Mouse (Mus musculus) ovary, postnatal 10 days (tissue): ENCODE data around the gene Apol7a.
"Not testable (repeated sequence)": the region's sequence is repeated elsewhere in the genome, so short reads cannot be mapped to it uniquely, and the experiment has no call there.

ENCODE experiments used
- DNase-seq: peaks from one replicate; pipeline ENCODE4 v3.0.0; 2022; ENCODE audit warnings: low spot score

Gene Apol7a

GRCm38 (mm10) chr15:77399027-77399426 is at the start of gene Apol7a:
TSS of gene Apol7a (minus strand) at chr15:77399110.
- DNase-seq, result not testable (repeated sequence)

DNA sequence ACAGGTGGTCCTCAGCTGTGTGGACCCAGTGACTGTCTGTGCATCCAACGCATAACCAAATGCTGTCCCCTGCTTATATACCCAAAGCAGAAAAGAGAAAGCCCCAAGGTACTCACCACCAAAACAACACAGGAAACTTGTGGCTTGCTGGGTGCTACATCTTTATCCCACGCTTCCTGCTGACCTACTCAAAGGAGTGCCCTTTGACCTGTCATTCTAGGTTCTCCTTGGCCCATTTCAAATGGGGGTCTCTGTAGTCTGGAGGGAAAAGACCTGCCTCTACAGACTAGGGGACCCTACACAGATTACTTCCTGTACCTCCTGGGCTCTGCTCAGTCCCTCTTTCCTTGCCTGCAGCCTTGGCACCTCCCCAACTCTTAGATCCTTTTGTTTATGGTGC is 48.5 kb upstream of the Apol7a start, which contains the start of gene Apol7b:
Gene Apol7b, minus strand, starts transcription at position 101 of the 400 bp plus-strand sequence.
- not testable (repeated sequence) for DNase-seq

DNA sequence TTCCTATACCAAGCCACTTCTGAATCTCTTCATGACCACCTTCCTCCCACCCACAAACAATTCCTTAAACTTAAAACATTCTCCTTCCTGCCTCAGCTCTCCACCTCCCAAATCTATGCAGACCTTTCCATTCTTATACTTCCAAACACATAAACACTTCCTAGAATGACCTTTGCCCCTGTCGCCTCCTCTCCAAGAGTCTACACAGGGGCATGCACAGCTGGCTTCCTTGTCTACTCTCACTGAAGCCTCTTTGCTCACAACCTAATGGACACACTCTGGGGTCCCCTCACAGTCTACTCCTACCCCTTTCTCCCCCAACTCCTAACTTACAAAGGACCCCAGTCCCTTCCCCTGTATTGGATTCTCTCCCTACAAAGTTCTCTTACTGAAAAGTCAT is 46.8 kb upstream of the Apol7a start:
- not testable (repeated sequence) for DNase-seq

DNA sequence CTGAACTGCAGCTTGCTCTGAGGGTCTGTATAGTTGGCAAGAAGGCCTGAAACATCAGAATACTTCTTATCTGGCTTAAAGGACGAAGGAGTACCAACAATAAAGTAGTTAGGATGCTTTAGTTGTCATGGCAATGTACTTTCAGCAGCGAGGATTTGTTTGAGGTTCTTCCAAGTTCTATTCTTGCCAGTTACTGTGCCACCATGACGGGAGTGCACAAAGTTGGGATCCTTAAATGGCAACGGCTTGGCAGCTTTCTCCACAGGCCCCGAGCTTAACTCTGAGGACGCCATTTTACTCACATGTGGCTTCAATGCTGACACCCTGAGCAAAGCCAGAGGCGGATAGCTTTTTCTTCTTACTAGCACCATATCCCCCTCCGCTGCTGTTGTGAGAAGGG is 45.8 kb upstream of the Apol7a start:
- DNase-seq, result not testable (repeated sequence)

DNA sequence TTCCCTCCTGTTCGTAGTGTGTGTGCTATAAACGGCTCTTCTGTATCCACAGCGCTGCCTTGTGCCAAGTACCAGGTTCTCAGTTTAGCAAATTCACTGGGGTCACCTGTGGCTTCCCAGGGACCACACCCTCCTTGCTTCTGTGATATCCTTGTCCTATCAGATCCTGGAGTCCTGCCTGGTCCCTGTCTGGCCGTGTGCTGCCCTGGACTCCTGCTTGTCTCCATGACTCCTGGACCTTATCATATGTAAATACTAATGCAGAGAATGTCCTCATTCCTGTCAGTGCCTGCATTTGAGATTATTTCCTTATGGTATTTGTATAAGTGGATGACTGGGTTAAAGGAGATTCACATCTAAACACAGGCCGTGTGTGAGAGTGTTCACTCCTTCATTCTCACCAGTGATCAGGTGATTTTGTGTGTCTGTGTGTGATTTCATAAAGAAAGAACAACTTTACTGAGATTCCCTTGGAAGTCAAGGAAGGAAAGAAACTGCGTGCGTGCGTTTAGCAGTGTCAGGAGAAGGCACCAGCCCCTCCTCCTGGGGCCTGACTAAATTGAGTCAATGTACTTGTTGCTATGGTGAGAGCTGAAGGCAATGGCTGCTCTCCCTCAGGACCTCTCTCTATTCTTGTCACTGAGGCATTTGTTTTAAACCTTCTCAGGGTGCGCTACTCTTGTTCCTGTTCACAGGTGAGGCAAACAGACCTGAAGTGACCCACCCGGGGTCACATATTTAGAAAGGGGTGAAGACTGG is 30.0 kb upstream of the Apol7a start:
- DNase-seq, result not testable (repeated sequence)

GRCm38 (mm10) chr15:77422925-77423324 is 24.0 kb upstream of the Apol7a start:
- not testable (repeated sequence) for DNase-seq

GRCm38 (mm10) chr15:77419657-77420056 is 20.7 kb upstream of the Apol7a start:
- not testable (repeated sequence) for DNase-seq

GRCm38 (mm10) chr15:77416655-77417333 is 17.9 kb upstream of the Apol7a start:
- not testable (repeated sequence) for DNase-seq

DNA sequence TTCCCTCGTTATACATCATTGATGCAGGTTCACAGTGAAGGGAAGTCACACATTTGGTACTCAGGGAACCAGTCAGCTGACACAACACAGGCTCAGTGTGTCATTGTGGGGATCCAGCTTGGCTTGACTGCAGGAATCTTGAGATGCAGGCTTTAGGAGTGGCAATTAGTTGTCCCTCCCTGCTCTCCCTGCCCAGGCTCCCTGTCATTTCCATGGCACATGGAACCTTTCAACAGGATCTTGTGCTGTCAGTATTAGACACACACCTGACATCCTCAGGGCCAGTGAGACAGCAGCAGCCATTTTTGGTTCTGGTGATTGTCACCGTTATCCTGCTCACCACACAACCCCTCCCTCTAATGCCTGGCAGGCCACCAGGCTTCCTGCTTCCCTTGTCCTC is 16.7 kb upstream of the Apol7a start:
- not testable (repeated sequence) for DNase-seq

- DNase-seq, result not testable (repeated sequence)
Measured at GRCm38 (mm10) chr15:77412695-77413094, 13.8 kb upstream of the Apol7a start.

DNA sequence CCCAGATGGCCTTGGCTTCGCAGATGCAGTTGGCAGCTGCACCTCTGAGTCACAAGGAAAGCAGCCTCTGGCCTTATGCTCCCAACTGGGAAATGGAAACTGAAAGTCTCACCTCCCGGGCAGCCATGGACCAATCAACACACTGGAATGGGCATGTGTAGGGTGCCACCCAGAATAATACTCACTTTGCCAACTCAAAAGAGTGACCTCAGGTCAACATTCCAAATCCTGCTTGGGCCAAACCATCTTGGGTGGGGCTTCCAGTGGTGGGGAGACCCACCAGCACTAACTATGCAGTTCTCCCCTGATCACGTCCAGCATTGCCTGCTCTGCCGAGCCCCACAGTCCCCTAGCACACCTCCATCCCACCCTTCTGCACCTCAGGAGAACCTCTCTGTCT is 12.1 kb upstream of the Apol7a start, which contains the start of gene Apol9a:
Gene Apol9a, minus strand, starts transcription at position 101 of the 400 bp plus-strand sequence.
- DNase-seq, result not testable (repeated sequence)

DNA sequence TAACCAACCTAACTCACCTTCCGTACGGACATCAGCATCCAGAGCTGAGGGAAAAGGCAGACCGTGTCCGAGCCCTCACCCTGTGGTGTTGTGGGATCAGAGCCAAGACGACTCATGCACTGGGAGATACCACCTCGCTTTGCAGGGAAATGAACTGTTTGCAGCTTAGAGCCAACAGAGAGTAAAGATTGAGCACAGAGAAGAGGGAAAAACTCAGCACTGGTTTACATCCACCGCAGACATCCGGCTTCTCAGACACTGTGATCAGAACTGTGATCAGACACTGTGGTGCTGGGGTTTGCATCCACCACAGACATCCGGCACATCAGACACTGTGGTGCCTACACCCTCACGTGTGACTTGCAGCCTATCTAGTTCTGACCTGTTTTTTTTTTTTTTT is 7.5 kb upstream of the Apol7a start:
- not testable (repeated sequence) for DNase-seq

- not testable (repeated sequence) for DNase-seq
Measured at GRCm38 (mm10) chr15:77397450-77398132, 1.3 kb downstream of the Apol7a start.

DNA sequence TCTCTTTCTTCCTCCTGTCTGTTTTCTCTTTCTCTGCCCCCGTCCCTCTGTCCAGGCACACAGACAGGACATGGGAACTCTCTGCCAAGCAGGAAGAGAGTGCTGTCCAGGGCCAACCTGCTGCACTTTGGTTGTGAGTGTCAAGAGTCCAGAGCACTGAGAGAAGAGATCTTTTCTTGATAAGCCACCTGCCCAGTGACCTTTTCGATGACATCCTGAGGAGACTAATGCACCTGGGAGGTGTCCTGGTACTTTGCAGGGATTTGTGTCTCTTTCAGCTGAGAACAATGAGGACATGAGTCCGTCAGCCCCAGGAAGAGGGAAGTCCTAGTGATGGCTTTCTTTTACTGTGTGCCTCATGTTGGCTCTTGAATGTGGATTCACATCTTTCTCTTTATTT is 5.1 kb downstream of the Apol7a start:
- not testable (repeated sequence) for DNase-seq

- DNase-seq, result no peak
Measured at GRCm38 (mm10) chr15:77387462-77387861, 11.4 kb downstream of the Apol7a start.

DNA sequence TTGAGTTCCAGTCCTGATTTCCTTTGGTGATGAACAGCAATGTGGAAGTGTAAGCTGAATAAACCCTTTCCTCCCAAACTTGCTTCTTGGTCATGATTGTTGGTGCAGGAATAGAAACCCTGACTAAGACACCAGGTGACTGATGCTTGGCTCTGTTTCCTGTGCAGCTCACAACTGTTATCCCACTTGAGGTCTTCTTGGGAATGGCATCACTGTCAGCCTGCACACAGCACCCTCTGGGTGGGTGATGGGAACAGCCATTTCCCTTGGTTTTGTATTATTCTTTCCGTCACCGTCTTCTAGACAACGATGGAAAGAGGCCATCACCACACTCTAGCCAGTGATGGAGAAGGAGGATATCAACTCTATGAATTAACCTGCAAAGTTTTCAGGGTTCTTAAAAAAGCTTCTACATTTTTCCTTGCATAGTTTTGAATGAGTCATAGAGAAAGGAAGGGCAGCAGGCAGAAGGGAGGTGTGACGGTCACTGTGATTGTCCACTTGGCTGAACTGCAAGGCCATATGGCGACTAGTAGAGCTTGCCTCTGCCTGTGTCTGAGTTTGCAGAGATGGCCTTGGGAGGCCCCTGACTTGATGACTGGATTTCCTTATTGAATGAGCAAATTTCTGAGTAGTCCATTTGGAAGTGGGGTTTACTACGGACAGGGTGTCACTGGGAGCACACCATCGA is 14.4 kb downstream of the Apol7a start:
- no peak for DNase-seq

DNA sequence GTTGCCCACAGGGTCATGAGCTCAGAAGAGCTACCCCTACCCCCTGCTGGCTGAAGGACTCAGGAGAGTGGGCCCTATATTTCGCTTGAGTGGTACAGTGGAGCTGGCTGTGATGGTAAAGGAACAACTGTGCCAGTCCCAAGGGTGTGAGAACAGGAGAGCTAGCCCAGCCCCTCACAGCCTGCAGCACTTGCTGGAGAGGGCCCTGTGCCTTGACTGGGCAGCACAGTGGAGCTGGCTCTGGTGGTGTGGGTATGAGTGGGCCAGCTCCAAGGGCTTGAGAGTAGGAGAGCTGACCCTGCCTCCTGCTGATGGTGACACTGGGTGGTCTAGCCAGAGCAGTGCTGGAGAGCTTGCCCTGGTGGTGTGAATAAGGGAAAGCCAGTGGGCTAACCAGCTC is 16.0 kb downstream of the Apol7a start:
- no peak for DNase-seq

- no peak for DNase-seq
Measured at GRCm38 (mm10) chr15:77382271-77382850, 16.5 kb downstream of the Apol7a start.

DNA sequence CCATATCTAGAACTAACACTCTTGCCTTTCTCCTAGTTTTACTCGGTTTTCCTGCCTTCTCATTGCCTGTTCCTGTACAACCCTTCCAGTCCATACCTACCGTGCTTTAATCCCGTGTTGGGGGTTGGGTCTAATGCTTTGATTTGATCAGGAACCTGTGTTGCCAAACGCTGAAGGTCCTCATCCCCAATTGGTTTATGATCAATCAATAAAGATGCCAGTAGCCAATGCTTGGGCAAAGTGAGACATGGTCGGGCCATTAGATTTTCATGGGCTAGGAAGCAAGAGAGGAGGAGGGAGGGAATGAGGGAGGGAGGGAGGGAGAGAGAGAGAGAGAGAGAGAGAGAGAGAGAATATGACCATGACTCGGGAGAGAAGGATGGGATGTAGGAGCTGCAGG is 17.4 kb downstream of the Apol7a start:
- DNase-seq, result no peak

- no peak for DNase-seq
Measured at GRCm38 (mm10) chr15:77379921-77380320, 19.0 kb downstream of the Apol7a start.

DNA sequence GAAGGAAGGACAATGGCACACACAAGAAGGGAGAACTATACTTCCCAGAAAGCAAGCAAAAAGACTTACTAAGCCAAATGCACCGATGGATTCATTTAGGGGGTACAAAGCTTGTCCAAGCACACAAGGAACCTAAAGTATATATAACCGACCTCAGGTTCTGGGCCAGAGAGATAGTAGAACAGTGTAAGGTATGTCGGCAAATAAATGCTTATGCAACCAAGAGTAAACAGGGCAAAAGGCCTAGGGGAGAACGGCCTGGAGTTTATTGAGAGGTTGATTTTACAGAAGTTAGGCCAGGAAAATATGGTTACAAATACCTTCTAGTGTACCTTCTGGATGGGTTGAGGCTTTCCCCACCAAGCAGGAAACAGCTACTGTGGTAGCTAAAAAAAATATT is 21.5 kb downstream of the Apol7a start:
- DNase-seq, result no peak

DNA sequence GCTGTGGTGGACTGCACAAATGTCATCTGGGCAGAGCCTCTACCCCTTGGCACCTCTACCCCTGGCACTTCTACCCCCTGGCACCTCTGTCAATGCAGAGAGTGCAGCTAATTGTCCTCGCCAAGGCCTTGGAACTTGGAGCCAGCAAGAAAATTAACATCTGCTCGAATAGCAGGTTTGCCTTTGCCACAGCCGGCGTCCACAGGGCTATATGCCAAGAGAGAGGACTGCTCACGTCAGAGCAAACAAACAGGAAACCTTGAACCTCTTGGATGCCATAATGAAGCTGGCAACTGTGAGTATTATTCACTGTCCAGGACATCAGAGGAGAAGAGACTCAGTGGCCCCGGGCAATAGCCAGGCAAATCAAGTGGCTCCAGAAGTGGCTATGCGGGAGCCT is 22.0 kb downstream of the Apol7a start:
- DNase-seq, result no peak
